Mouse (Mus musculus): ENCODE results near the gene Cldn11. TPM values are rescaled to one million over a fixed set of nuclear protein-coding genes. Genes with fewer than 3 reads are reported as not detected.
"Not testable (repeated sequence)": the region's sequence is repeated elsewhere in the genome, so short reads cannot be mapped to it uniquely, and the experiment has no call there.

The Cldn11 gene
- polyA plus RNA-seq, 1 experiment from 2014 or later: 4.5 TPM

- not testable (repeated sequence) for H3K27me3 ChIP-seq (ENCODE audit: control insufficient read depth, insufficient read depth, low read length); DNase-seq (ENCODE audit: low spot score); H3K9ac ChIP-seq (ENCODE audit: low read length); H3K4me3 ChIP-seq (ENCODE audit: low read depth, low read length); H3K27ac ChIP-seq (replicated peaks; ENCODE audit: low read depth, low read length); H3K4me1 ChIP-seq (ENCODE audit: control insufficient read depth, insufficient read depth, low read length); H3K36me3 ChIP-seq (ENCODE audit: control insufficient read depth, insufficient read depth, low read length); H3K9me3 ChIP-seq (ENCODE audit: control insufficient read depth, low read length); H3K4me2 ChIP-seq (ENCODE audit: low read depth, severe bottlenecking); ATAC-seq (ENCODE audit: insufficient number of reproducible peaks, low FRiP score, low TSS enrichment, low read depth)
- WGBS: 82% methylated on average over 11 of the region's 11 CpGs
Observed at GRCm38 (mm10) chr3:31145222-31145621, 4.5 kb upstream of the Cldn11 start.

DNA sequence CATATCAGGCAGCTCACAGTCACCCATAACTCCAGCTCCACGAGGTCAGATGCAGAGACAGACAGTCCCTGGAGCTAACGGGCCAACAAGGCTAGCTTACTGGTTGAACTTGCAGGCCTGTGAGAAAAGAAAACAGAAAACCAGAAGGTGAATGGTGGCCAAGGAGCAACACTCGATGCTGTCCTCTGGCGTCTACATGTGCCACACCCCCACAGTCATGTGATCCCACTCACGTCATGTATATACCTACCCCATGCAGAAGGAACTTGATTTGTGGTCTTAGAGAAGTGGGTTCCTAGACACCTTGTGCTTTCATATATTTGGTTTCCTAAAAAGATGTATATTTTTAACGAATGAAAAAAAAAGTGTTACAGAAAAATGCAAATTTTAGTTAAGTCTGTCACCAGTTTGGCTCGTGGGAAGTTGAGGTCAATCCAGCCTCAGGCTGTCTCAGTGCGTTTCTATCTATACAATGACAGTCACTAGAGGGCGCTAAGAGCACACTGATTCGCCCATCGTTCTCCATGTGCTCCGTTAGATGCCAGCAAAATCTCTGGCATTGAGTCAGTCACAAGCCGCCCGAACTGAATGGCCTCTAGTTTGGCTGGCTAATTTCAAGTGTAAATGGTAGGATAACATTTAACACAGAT, 4.0 kb upstream of the Cldn11 start:
- Histone ChIP-seq H3K4me1 (ENCODE audit: control insufficient read depth, insufficient read depth, low read length) (peaks cover 4% of the 10 kb centered on the region; the same call in 1 of the 2 replicates), H3K4me2 (ENCODE audit: low read depth, severe bottlenecking) (no peak overlapping the region), H3K36me3 (ENCODE audit: control insufficient read depth, insufficient read depth, low read length) (no peaks in the 10 kb centered on the region), H3K27me3 (ENCODE audit: control insufficient read depth, insufficient read depth, low read length) (0 out of 2 replicates have a peak, but pooled peaks cover 7% of the 10 kb centered on the region), H3K9ac (ENCODE audit: low read length) (no peak overlapping the region), H3K9me3 (ENCODE audit: control insufficient read depth, low read length) (no peaks in the 10 kb centered on the region), H3K27ac (replicated peaks; ENCODE audit: low read depth, low read length) (no peak overlapping the region), H3K4me3 (ENCODE audit: low read depth, low read length) (no peak overlapping the region)
- ATAC-seq (ENCODE audit: insufficient number of reproducible peaks, low FRiP score, low TSS enrichment, low read depth) (0 out of 2 replicates have a peak, but pooled peaks have one; percentile 67), DNase-seq (ENCODE audit: low spot score) (peak; percentile 83)
- 14% methylated on average over 14 of the region's 14 CpGs for WGBS

DNA sequence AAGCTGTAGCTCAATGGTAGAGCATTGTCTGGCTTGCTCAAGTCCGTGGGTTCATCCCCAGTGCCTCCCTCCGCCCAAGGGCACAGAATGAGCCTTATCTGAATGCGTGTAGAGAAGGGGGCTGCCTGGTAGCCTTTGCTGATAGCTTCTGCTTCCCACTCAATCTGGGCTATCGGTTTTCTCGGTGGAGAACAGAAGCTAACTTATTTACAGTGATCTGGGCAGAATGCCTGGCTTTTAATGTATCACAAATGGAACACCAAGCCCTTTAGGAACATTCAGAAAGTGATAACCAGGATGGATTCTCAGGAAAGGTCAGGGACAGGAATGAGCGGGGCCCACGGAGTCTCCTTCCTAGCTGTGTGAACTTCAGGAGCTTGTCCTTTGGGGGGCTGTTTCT, 1.1 kb upstream of the Cldn11 start:
- no peak for DNase-seq (ENCODE audit: low spot score)
- 87% methylated on average over 7 of the region's 7 CpGs for WGBS
- ATAC-seq (ENCODE audit: insufficient number of reproducible peaks, low FRiP score, low TSS enrichment, low read depth): no peak
- Histone ChIP-seq H3K27me3 (ENCODE audit: control insufficient read depth, insufficient read depth, low read length) (0 out of 2 replicates have a peak, but pooled peaks cover 7% of the 10 kb centered on the region), H3K4me1 (ENCODE audit: control insufficient read depth, insufficient read depth, low read length) (peaks cover 4% of the 10 kb centered on the region; the same call in 1 of the 2 replicates), H3K4me2 (ENCODE audit: low read depth, severe bottlenecking) (no peak overlapping the region), H3K27ac (replicated peaks; ENCODE audit: low read depth, low read length) (no peak overlapping the region), H3K4me3 (ENCODE audit: low read depth, low read length) (no peak overlapping the region), H3K9ac (ENCODE audit: low read length) (no peak overlapping the region), H3K36me3 (ENCODE audit: control insufficient read depth, insufficient read depth, low read length) (no peaks in the 10 kb centered on the region), H3K9me3 (ENCODE audit: control insufficient read depth, low read length) (no peaks in the 10 kb centered on the region)

DNA sequence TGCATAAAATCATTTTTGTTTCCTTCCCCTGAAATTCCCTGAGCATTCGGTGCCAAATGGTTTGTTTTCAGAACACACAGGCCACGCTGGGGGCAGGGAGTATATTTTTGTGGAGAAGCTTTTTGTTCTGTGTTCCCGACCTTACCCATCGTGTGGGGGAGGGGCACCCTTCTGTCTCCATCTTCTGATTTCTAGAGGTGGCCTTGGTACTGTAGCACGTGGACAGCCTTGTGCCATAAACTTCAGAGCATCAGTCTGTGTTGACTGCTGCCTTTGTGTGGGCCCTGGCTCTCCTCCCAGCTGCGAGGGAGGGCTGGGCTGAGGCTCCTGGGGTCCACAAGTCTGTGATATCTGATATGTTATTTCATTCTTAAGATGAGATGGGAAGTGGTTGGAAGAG, 2.4 kb downstream of the Cldn11 start:
- H3K27ac ChIP-seq (replicated peaks; ENCODE audit: low read depth, low read length): no peak overlapping the region

DNA sequence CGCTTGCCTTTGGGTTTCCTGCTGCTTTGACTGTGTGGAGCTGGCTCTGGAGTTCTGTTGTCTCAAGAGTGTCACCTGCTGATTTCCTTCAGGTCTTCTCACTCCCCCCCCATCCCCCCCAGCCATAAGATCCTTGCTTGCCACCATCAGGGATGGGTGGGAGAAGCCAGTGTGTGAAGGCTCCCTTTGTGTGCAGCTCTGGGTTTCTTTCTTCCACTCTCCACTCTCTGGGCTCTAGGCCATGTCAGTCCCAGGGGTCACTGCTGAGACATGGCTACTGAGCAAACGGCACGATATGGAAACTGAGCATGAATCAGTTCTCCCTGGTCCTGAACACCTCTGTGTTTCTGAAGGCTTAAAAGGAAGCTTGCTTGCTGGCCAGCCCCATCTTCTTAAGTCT, 6.4 kb downstream of the Cldn11 start:
- no peak for ATAC-seq (ENCODE audit: insufficient number of reproducible peaks, low FRiP score, low TSS enrichment, low read depth)
- Histone ChIP-seq H3K4me2 (ENCODE audit: low read depth, severe bottlenecking) (no peak overlapping the region), H3K9ac (ENCODE audit: low read length) (no peak overlapping the region), H3K4me1 (ENCODE audit: control insufficient read depth, insufficient read depth, low read length) (no peaks in the 10 kb centered on the region; the same call in 1 of the 2 replicates), H3K36me3 (ENCODE audit: control insufficient read depth, insufficient read depth, low read length) (no peaks in the 10 kb centered on the region), H3K4me3 (ENCODE audit: low read depth, low read length) (no peak overlapping the region), H3K9me3 (ENCODE audit: control insufficient read depth, low read length) (no peaks in the 10 kb centered on the region), H3K27ac (replicated peaks; ENCODE audit: low read depth, low read length) (no peak overlapping the region), H3K27me3 (ENCODE audit: control insufficient read depth, insufficient read depth, low read length) (no peaks in the 10 kb centered on the region)
- WGBS: 53% methylated on average over 3 of the region's 3 CpGs
- no peak for DNase-seq (ENCODE audit: low spot score)

More for the DNA sequence above, 2.4 kb downstream of the Cldn11 start:
- 0 out of 2 replicates have a peak, but pooled peaks cover 7% of the 10 kb centered on the region for H3K27me3 ChIP-seq (ENCODE audit: control insufficient read depth, insufficient read depth, low read length)
- DNase-seq (ENCODE audit: low spot score) (no peak), ATAC-seq (ENCODE audit: insufficient number of reproducible peaks, low FRiP score, low TSS enrichment, low read depth) (no peak)
- H3K4me3 ChIP-seq (ENCODE audit: low read depth, low read length): no peak overlapping the region
- H3K4me1 ChIP-seq (ENCODE audit: control insufficient read depth, insufficient read depth, low read length): peaks cover 4% of the 10 kb centered on the region; the same call in 1 of the 2 replicates
- no peaks in the 10 kb centered on the region for H3K9me3 ChIP-seq (ENCODE audit: control insufficient read depth, low read length)
- H3K36me3 ChIP-seq (ENCODE audit: control insufficient read depth, insufficient read depth, low read length): no peaks in the 10 kb centered on the region
- H3K4me2 ChIP-seq (ENCODE audit: low read depth, severe bottlenecking): no peak overlapping the region
- H3K9ac ChIP-seq (ENCODE audit: low read length): no peak overlapping the region
- 74% methylated on average over 6 of the region's 6 CpGs for WGBS

DNA sequence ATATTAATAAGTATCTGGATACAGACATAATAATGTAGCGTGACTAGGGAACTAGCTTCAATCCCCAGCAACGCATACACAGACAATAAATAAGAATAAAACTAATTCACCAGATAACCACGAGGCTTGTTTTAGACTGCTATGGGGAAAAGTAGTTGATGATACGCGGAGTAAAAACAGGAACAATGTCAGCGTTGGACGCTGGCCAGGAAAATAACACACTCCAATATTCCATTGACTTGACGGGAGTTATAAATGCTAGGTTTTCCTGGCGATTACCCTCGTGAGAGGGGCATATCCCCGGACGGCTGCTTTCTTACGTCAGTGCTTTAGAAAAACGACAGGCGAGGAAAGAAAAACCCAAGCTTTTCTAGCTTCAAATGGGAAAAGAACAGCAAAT, 8.1 kb downstream of the Cldn11 start:
- no peaks in the 10 kb centered on the region for H3K27me3 ChIP-seq (ENCODE audit: control insufficient read depth, insufficient read depth, low read length)
- H3K4me1 ChIP-seq (ENCODE audit: control insufficient read depth, insufficient read depth, low read length): no peaks in the 10 kb centered on the region; the same call in 1 of the 2 replicates
- no peak overlapping the region for H3K27ac ChIP-seq (replicated peaks; ENCODE audit: low read depth, low read length)
- no peak overlapping the region for H3K4me2 ChIP-seq (ENCODE audit: low read depth, severe bottlenecking)
- no peak overlapping the region for H3K4me3 ChIP-seq (ENCODE audit: low read depth, low read length)
- no peak for DNase-seq (ENCODE audit: low spot score)
- no peaks in the 10 kb centered on the region for H3K36me3 ChIP-seq (ENCODE audit: control insufficient read depth, insufficient read depth, low read length)
- no peaks in the 10 kb centered on the region for H3K9me3 ChIP-seq (ENCODE audit: control insufficient read depth, low read length)
- ATAC-seq (ENCODE audit: insufficient number of reproducible peaks, low FRiP score, low TSS enrichment, low read depth): no peak
- 90% methylated on average over 15 of the region's 15 CpGs for WGBS
- no peak overlapping the region for H3K9ac ChIP-seq (ENCODE audit: low read length)

DNA sequence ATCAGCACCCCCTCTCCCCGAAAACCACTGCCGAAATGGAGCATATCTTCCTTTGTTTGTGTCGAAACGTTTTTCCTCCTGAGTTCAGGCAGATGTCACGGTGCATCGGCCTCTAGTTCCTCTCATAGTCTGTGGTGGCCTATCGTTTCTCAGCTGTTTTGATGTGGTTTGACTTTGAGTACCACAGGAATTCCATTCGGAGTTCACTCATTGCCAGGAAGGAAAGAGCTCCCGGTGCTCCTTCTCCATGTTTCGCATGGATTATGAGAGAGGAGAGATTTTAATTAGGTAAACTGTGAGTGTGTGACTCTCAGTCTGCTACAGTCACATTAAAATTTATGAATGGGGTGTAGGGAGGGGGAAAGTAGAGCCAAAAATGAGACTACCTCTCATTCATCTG, 10.3 kb downstream of the Cldn11 start:
- no peak overlapping the region for H3K4me2 ChIP-seq (ENCODE audit: low read depth, severe bottlenecking)
- DNase-seq (ENCODE audit: low spot score): no peak
- no peak overlapping the region for H3K9ac ChIP-seq (ENCODE audit: low read length)
- no peak overlapping the region for H3K4me3 ChIP-seq (ENCODE audit: low read depth, low read length)
- H3K27ac ChIP-seq (replicated peaks; ENCODE audit: low read depth, low read length): no peak overlapping the region
- no peaks in the 10 kb centered on the region for H3K36me3 ChIP-seq (ENCODE audit: control insufficient read depth, insufficient read depth, low read length)
- no peaks in the 10 kb centered on the region for H3K27me3 ChIP-seq (ENCODE audit: control insufficient read depth, insufficient read depth, low read length)
- H3K9me3 ChIP-seq (ENCODE audit: control insufficient read depth, low read length): no peaks in the 10 kb centered on the region
- no peaks in the 10 kb centered on the region; the same call in 1 of the 2 replicates for H3K4me1 ChIP-seq (ENCODE audit: control insufficient read depth, insufficient read depth, low read length)
- no peak for ATAC-seq (ENCODE audit: insufficient number of reproducible peaks, low FRiP score, low TSS enrichment, low read depth)
- WGBS: 85% methylated on average over 10 of the region's 10 CpGs

- Histone ChIP-seq H3K9ac (ENCODE audit: low read length) (no peak overlapping the region), H3K36me3 (ENCODE audit: control insufficient read depth, insufficient read depth, low read length) (no peaks in the 10 kb centered on the region), H3K9me3 (ENCODE audit: control insufficient read depth, low read length) (no peaks in the 10 kb centered on the region), H3K4me2 (ENCODE audit: low read depth, severe bottlenecking) (no peak overlapping the region), H3K4me3 (ENCODE audit: low read depth, low read length) (no peak overlapping the region), H3K27me3 (ENCODE audit: control insufficient read depth, insufficient read depth, low read length) (no peaks in the 10 kb centered on the region), H3K4me1 (ENCODE audit: control insufficient read depth, insufficient read depth, low read length) (no peaks in the 10 kb centered on the region; the same call in 1 of the 2 replicates), H3K27ac (replicated peaks; ENCODE audit: low read depth, low read length) (no peak overlapping the region)
- 49% methylated on average over 6 of the region's 6 CpGs for WGBS
- ATAC-seq (ENCODE audit: insufficient number of reproducible peaks, low FRiP score, low TSS enrichment, low read depth): no peak
- no peak for DNase-seq (ENCODE audit: low spot score)
Observed at GRCm38 (mm10) chr3:31161336-31161735, 11.6 kb downstream of the Cldn11 start.

DNA sequence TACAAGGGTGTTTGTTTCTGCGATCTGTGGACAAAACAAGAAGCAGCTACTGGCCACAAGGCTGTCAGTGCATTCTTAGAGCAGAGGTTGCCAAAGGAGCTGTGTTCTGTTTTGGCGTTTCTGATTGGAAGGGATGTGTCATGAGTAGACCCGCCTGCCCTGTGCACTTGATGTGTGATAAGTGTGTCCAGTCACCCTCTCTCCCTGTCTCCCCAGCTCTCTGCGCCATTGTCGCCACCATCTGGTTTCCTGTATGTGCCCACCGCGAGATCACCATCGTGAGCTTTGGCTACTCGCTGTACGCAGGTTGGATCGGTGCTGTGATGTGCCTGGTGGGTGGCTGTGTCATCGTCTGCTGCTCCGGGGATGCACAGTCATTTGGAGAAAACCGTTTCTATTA, 13.1 kb downstream of the Cldn11 start:
- 94% methylated on average over 14 of the region's 14 CpGs for WGBS
- Histone ChIP-seq H3K4me1 (ENCODE audit: control insufficient read depth, insufficient read depth, low read length) (no peaks in the 10 kb centered on the region), H3K27ac (replicated peaks; ENCODE audit: low read depth, low read length) (no peak overlapping the region), H3K36me3 (ENCODE audit: control insufficient read depth, insufficient read depth, low read length) (no peaks in the 10 kb centered on the region), H3K9ac (ENCODE audit: low read length) (no peak overlapping the region), H3K27me3 (ENCODE audit: control insufficient read depth, insufficient read depth, low read length) (no peaks in the 10 kb centered on the region), H3K4me3 (ENCODE audit: low read depth, low read length) (no peak overlapping the region), H3K4me2 (ENCODE audit: low read depth, severe bottlenecking) (no peak overlapping the region), H3K9me3 (ENCODE audit: control insufficient read depth, low read length) (no peaks in the 10 kb centered on the region)
- no peak for ATAC-seq (ENCODE audit: insufficient number of reproducible peaks, low FRiP score, low TSS enrichment, low read depth)
- no peak for DNase-seq (ENCODE audit: low spot score)

Data from limb, embryonic 11.5 days (tissue).